In the genomic region with DNA sequence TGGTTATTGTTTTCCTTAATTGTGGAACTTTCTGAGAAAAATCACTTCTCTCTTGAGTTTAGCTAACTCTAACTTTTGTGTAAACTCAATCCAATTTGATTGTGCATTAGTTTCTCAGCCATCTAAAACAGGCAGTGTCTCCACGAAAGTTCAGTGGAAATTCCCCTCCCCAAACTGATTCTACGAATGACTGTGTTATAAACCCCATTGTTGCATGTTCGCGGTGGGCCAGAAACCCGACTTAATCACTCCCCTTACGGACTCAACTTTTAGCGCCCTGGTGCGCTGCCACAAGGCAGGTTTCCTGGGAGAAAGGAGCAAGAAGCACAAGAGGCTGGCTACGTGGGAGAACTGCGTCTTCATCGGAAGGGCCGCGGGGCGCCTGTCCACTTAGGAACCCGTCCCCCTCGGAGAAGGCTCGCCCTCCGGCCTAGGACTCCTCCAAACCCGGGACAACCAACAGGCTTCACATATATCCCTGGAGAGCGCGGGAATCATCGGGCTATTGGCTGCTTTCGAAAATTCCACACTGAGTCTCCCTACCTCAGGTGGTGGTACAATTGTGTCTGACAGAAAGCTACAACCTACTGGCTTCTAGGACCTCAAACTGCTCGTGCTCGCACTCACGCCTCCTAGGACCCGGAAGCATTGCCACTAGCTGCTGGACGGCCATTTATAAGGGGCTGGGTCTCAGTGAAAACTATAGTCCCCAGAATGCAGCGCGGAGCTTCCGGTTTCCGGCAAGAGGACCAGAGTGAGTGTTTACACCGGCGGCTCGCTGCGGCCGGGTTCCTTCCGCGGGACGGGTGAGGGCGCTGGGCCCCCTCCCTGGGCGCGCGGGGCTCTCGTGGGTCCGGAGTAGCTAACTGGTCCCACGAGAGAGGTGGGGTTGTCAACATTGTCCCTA, we compare ENCODE assay signal across 7 mouse cellular contexts. TPM values are rescaled to one million over a fixed set of nuclear protein-coding genes. Genes with fewer than 3 reads are reported as not detected.
A peak's percentile ranks its signal among the peaks of the same experiment; 100 is the strongest.
DNase-seq lines count a peak whose midpoint lies in the region; ATAC-seq lines count a peak whose summit lies in the region.

A gene (plus strand): TSS at position 726 of the 907 bp plus-strand sequence.

- peak within 1 kb of the TSS; percentile 67 for H3K4me3 ChIP-seq in embryonic facial prominence, embryonic 11.5 days (ENCODE audit: low read depth, low read length)
- H3K4me3 ChIP-seq in limb, embryonic 10.5 days, result peak within 1 kb of the TSS; percentile 66
- H3K4me3 ChIP-seq in midbrain, embryonic 13.5 days (replicated peaks), result peak within 1 kb of the TSS; percentile 78

- H3K4me1 ChIP-seq in embryonic facial prominence, embryonic 11.5 days (ENCODE audit: control insufficient read depth, insufficient read depth, low read length), result no peaks in the 10 kb centered on the region
- H3K4me1 ChIP-seq in limb, embryonic 10.5 days, result peaks cover 12% of the 10 kb centered on the region
- H3K4me1 ChIP-seq in midbrain, embryonic 13.5 days (replicated peaks), result peaks cover 21% of the 10 kb centered on the region

- no peaks in the 10 kb centered on the region for H3K27me3 ChIP-seq in embryonic facial prominence, embryonic 11.5 days (ENCODE audit: control insufficient read depth, insufficient read depth, low read length)
- no peaks in the 10 kb centered on the region for H3K27me3 ChIP-seq in limb, embryonic 10.5 days (ENCODE audit: low read depth, poor library complexity, severe bottlenecking)
- no peaks in the 10 kb centered on the region for H3K27me3 ChIP-seq in midbrain, embryonic 13.5 days

- H3K27ac ChIP-seq in embryonic facial prominence, embryonic 11.5 days (replicated peaks; ENCODE audit: low read depth, low read length), result peak within 1 kb of the TSS; percentile 38; the same call in 1 of the 2 replicates
- H3K27ac ChIP-seq in limb, embryonic 10.5 days, result peak within 1 kb of the TSS; percentile 91
- H3K27ac ChIP-seq in midbrain, embryonic 13.5 days, result peak within 1 kb of the TSS; percentile 77

- H3K9me3 ChIP-seq in embryonic facial prominence, embryonic 11.5 days (replicated peaks; ENCODE audit: control insufficient read depth, low read length), result no peaks in the 10 kb centered on the region
- no peaks in the 10 kb centered on the region for H3K9me3 ChIP-seq in limb, embryonic 10.5 days (replicated peaks)
- H3K9me3 ChIP-seq in midbrain, embryonic 13.5 days, result no peaks in the 10 kb centered on the region

- peak within 1 kb of the TSS; percentile 82 for H3K9ac ChIP-seq in embryonic facial prominence, embryonic 11.5 days (replicated peaks; ENCODE audit: low read length)
- peak within 1 kb of the TSS; percentile 76 for H3K9ac ChIP-seq in midbrain, embryonic 13.5 days (replicated peaks)

- peak; percentile 95 for DNase-seq in adrenal gland, postnatal 14 days
- DNase-seq in embryonic facial prominence, embryonic 11.5 days (ENCODE audit: low spot score), result peak; percentile 95
- peak; percentile 92 for DNase-seq in kidney, adult 11 months
- DNase-seq in limb, embryonic 10.5 days (ENCODE audit: low spot score), result peak; percentile 92
- DNase-seq in spleen, adult 12 weeks (ENCODE audit: low spot score), result peak; percentile 76

- peak within 1 kb of the TSS; percentile 81 for H3K4me2 ChIP-seq in embryonic facial prominence, embryonic 11.5 days (ENCODE audit: low read depth, low read length)
- peak within 1 kb of the TSS; percentile 80 for H3K4me2 ChIP-seq in midbrain, embryonic 13.5 days (replicated peaks)

- no peaks in the 10 kb centered on the region for H3K36me3 ChIP-seq in embryonic facial prominence, embryonic 11.5 days (replicated peaks; ENCODE audit: control insufficient read depth, insufficient read depth, low read depth, low read length)
- H3K36me3 ChIP-seq in limb, embryonic 10.5 days, result peaks cover 12% of the 10 kb centered on the region
- H3K36me3 ChIP-seq in midbrain, embryonic 13.5 days, result peaks cover 12% of the 10 kb centered on the region

- ATAC-seq in embryonic facial prominence, embryonic 11.5 days (replicated peaks; ENCODE audit: insufficient number of reproducible peaks, low FRiP score, low TSS enrichment, low read depth), result peak; percentile 91
- ATAC-seq in granulocyte monocyte progenitor cell, adult 5-6 weeks (replicated peaks; ENCODE audit: poor library complexity, severe bottlenecking), result peak; percentile 97
- peak; percentile 96 for ATAC-seq in midbrain, embryonic 13.5 days

- WGBS in embryonic facial prominence, embryonic 11.5 days, result under 1% methylated on average over 47 of the region's 47 CpGs
- WGBS in limb, embryonic 10.5 days, result 1% methylated on average over 47 of the region's 47 CpGs
- WGBS in midbrain, embryonic 13.5 days, result under 1% methylated on average over 47 of the region's 47 CpGs

RNA-seq across cellular contexts. Expression of the gene that starts here (rescaled TPM):
- total RNA-seq in adrenal gland, postnatal 14 days (2021), result 71.6 and 82.1 TPM in 2 replicates
- 115 and 123 TPM in 2 replicates for polyA plus RNA-seq in embryonic facial prominence, embryonic 11.5 days (2014; fragmentation: Nextera tagmentation; extraction: Ambion mirVana)
- total RNA-seq in granulocyte monocyte progenitor cell, adult 5-6 weeks (2014; fragmentation: Nextera tagmentation), result 84.9 and 113 TPM in 2 replicates
- total RNA-seq in granulocyte monocyte progenitor cell, adult 5-6 weeks (2017), result 11.7 and 19.3 TPM in 2 replicates
- 123 and 130 TPM in 2 replicates for polyA plus RNA-seq in limb, embryonic 10.5 days (2016; fragmentation: Nextera tagmentation; extraction: Ambion mirVana)
- 169 and 170 TPM in 2 replicates for polyA plus RNA-seq in midbrain, embryonic 13.5 days (2015; fragmentation: Nextera tagmentation; extraction: Ambion mirVana)

Comparison
In these comparisons a context has a peak if more than half of its experiments do, and no peak if none do; other contexts are left out.
1. Peak in every context shown above with its lines: DNase-seq, ATAC-seq, H3K4me3 ChIP-seq and H3K27ac ChIP-seq.
2. H3K27ac ChIP-seq: peak in every context shown above with its lines; median percentile 91 in limb, embryonic 10.5 days; 77 in midbrain, embryonic 13.5 days; 38 in embryonic facial prominence, embryonic 11.5 days.